Mouse (Mus musculus) cerebellum, adult 2 months (tissue): ENCODE measurements at regions not wholly inside any gene's neighbourhood (a gene's known extent, or its start where the extent isn't known, plus 50 kb on each side); places are given as distances from the start of the nearest gene placed in this dataset.

Experiments used
- DNase-seq, 2 experiments: peaks; one replicate each; pipeline ENCODE4 v3.0.0; 2021
- H3K27ac ChIP-seq: fragments of 200-500 bp; 2 replicates; pipeline ENCODE4 v1.5.1; 2012; ENCODE audit warnings: low read length, control low read depth, inconsistent platforms; ENCODE audit not compliant: insufficient read depth
- H3K27me3 ChIP-seq: fragments of 200-500 bp; 2 replicates; pipeline ENCODE4 v1.6.1; 2012; ENCODE audit warnings: inconsistent platforms, mild to moderate bottlenecking, low read length, moderate library complexity; ENCODE audit not compliant: control insufficient read depth, insufficient read depth
- H3K4me1 ChIP-seq: fragments of 200-500 bp; 2 replicates; pipeline ENCODE4 v1.6.1; 2011; ENCODE audit warnings: low read length; ENCODE audit not compliant: control insufficient read depth, insufficient read depth
- H3K4me3 ChIP-seq: fragments of 200-500 bp; replicated peaks from 2 replicates; pipeline ENCODE3; 2011; ENCODE audit warnings: mild to moderate bottlenecking, low read depth, low read length, control low read depth; ENCODE audit not compliant: insufficient read depth
- CTCF ChIP-seq: fragments of 200-500 bp; IDR thresholded peaks from 2 replicates; pipeline ENCODE4 v1.5.1; 2011; ENCODE audit warnings: low read depth, mild to moderate bottlenecking, control low read depth, low read length, moderate library complexity, borderline replicate concordance; ENCODE audit not compliant: insufficient read depth
- POLR2A ChIP-seq: fragments of 200-500 bp; IDR thresholded peaks from 2 replicates; pipeline ENCODE4 v1.6.1; 2011; ENCODE audit warnings: low read length, control low read depth, borderline replicate concordance; ENCODE audit not compliant: insufficient read depth
- WGBS: fragments of 180-500 bp; shearing (Covaris S2); methylation state at CpG from one replicate; pipeline ENCODE4 v1.1.7; 2018; 5-methylcytosine and 5-hydroxymethylcytosine counted together

- TF ChIP-seq CTCF (no peak), POLR2A (no peak)
- no peak overlapping the region for H3K27ac ChIP-seq
- 85% methylated on average over 11 of the region's 11 CpGs for WGBS
- H3K4me1 ChIP-seq = no peaks in the 10 kb centered on the region
- DNase-seq = no peak
- H3K27me3 ChIP-seq = no peaks in the 10 kb centered on the region
- H3K4me3 ChIP-seq = no peak overlapping the region
Measured at GRCm38 (mm10) chr3:131967288-131967687, 117.8 kb upstream of the Dkk2 start.

DNA sequence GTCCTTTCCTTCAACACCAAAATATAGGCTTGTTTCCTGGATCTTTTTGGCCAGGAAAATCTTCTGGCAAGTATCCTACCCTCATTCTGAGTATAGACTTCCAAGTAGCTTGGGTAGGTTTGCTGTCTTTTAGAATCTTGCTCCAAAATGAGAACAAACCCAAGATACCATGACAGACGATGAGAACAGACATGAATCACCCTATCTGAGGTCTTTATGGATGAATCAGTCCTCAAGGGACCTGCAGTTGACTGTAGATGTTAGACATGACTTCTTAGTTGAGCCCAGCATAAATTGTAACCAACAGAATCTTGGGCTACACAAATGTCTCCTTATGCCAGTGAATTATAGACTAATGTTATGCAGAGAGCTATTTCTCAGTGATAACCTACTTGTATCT lies 114.3 kb upstream of the Dkk2 start:
- H3K4me1 ChIP-seq = no peaks in the 10 kb centered on the region
- 74% methylated on average over 1 of the region's 1 CpGs for WGBS
- TF ChIP-seq POLR2A (no peak), CTCF (no peak)
- H3K27ac ChIP-seq = no peak overlapping the region
- H3K27me3 ChIP-seq = no peaks in the 10 kb centered on the region
- DNase-seq = no peak
- no peak overlapping the region for H3K4me3 ChIP-seq

DNA sequence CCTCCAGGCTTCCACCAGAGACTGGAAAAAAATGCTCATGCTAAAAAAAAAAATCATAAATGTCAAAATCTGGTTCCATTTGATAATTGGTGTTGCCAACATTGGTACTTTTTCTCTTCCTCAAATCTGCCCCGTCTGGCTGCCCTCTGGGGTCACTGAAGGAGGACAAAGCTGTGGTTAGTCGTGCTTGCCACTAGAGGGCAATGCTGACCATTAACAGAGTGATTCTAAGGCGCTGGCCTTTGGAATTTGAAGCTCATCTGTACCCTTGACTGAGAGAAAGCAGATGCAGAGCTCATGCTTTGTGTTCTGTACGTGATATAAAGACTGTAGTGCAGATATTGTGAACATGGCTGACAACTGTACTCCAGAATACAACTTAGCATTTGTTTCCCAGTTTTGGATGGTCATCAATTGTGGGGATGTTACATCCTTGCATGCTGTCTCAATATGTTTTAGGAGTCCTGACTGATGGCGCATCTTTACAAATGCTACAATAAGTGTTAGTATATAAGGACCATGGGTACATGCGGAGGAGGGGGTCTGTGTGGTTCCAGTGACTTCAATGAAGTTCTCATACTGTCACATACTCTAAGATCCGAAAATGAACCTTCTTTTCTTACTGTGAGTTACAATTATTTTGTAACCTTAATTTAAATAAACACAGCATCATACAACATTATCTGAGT lies 109.0 kb upstream of the Dkk2 start:
- 44% methylated on average over 7 of the region's 7 CpGs for WGBS
- peak; percentile 73 for TF ChIP-seq CTCF
- no peak for TF ChIP-seq POLR2A

GRCm38 (mm10) chr3:131983292-131983691 lies 101.8 kb upstream of the Dkk2 start:
- no peaks in the 10 kb centered on the region for H3K27me3 ChIP-seq
- TF ChIP-seq POLR2A = no peak
- no peak for TF ChIP-seq CTCF
- no peak overlapping the region for H3K27ac ChIP-seq
- H3K4me3 ChIP-seq = no peak overlapping the region
- H3K4me1 ChIP-seq = no peaks in the 10 kb centered on the region
- 90% methylated on average over 2 of the region's 2 CpGs for WGBS
- DNase-seq = no peak

More for the DNA sequence above, 109.0 kb upstream of the Dkk2 start:
- Histone ChIP-seq H3K4me3 (no peak overlapping the region), H3K27me3 (no peaks in the 10 kb centered on the region), H3K27ac (no peak overlapping the region), H3K4me1 (no peaks in the 10 kb centered on the region)
- peak; percentile 20 to 30 for DNase-seq

GRCm38 (mm10) chr3:131998838-131999613 lies 86.1 kb upstream of the Dkk2 start:
- Histone ChIP-seq H3K27ac (no peak overlapping the region), H3K4me1 (peaks cover 2% of the 10 kb centered on the region; the same call in 1 of the 2 replicates), H3K4me3 (no peak overlapping the region), H3K27me3 (no peaks in the 10 kb centered on the region)
- no peak for DNase-seq
- WGBS = 26% methylated on average over 6 of the region's 6 CpGs
- no peak for TF ChIP-seq POLR2A
- TF ChIP-seq CTCF = no peak

- 29% methylated on average over 7 of the region's 7 CpGs for WGBS
- no peak overlapping the region for H3K27ac ChIP-seq
- no peak for DNase-seq
- no peaks in the 10 kb centered on the region for H3K27me3 ChIP-seq
- TF ChIP-seq POLR2A (no peak), CTCF (no peak)
- no peaks in the 10 kb centered on the region for H3K4me1 ChIP-seq
- no peak overlapping the region for H3K4me3 ChIP-seq
Measured at GRCm38 (mm10) chr3:132006191-132006590, 78.9 kb upstream of the Dkk2 start.

DNA sequence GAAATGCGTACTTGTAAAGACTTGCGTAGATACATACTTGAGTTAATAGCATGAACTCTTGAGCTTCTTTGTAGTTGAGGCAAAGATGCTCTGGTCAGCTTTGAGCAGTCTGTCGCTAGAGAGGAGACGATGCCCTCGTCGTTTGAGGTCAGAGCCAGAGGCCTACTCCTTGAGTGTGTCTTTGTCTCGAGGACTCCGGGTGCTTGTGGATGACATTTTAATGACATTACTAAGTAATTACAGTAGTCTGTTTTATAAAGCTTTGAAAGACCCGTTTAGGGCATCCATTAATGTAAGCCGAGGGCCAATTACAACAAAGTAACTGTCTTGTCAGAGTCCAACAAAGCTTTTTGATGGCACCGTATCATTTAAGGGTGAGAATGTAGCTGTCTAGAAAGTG lies 78.2 kb upstream of the Dkk2 start:
- 58% methylated on average over 11 of the region's 11 CpGs for WGBS
- no peak for TF ChIP-seq POLR2A
- TF ChIP-seq CTCF = no peak
- no peak overlapping the region for H3K4me3 ChIP-seq
- H3K27me3 ChIP-seq = no peaks in the 10 kb centered on the region
- no peak for DNase-seq
- no peaks in the 10 kb centered on the region for H3K4me1 ChIP-seq
- H3K27ac ChIP-seq = no peak overlapping the region

DNA sequence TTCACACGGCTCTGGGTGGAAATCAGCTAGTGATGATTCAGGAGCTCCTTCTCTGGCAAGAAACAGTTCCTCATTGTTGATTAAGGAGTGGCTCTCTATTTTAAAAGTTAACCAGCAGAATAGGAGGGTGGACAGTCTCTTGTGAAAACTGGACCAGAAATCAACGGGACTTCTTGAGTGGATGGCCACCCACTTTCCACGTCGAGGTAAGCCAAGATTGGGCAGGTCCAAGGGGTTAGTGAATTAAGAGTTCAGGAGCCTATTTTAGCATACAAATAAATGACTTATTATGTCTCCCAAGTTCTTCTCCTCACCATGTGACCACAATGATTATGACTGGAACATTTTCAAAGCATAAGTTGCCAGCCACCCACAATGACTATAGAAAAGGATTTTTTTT lies 77.7 kb upstream of the Dkk2 start:
- no peaks in the 10 kb centered on the region for H3K4me1 ChIP-seq
- 38% methylated on average over 4 of the region's 4 CpGs for WGBS
- no peak overlapping the region for H3K4me3 ChIP-seq
- DNase-seq = no peak
- H3K27ac ChIP-seq = no peak overlapping the region
- H3K27me3 ChIP-seq = no peaks in the 10 kb centered on the region
- TF ChIP-seq CTCF (no peak), POLR2A (no peak)
